Mouse (Mus musculus): ENCODE measurements around the gene Caml.

Gene Caml

DNA sequence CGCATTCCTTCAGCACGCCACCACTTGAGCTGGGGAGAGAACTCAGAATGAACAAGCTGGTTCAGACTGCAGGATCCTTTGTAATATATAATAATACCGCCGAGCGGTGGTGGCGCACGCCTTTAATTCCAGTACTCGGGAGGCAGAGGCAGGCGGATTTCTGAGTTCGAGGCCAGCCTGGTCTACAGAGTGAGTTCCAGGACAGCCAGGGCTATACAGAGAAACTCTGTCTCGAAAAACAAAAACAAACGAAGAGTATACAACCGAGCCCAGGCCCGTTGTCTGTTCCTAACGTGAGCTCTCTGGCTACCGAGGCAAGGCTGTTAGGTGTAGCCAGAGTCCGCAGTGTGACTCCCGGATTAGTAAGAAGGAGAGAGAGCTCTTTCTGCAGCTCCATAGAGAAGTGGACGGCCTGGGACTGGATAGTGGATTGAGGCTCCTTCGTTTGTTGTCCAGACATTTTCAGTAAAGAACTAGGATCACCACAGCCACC is 603 bp upstream of the Caml start:
- DNase-seq: peak; percentile 87

DNA sequence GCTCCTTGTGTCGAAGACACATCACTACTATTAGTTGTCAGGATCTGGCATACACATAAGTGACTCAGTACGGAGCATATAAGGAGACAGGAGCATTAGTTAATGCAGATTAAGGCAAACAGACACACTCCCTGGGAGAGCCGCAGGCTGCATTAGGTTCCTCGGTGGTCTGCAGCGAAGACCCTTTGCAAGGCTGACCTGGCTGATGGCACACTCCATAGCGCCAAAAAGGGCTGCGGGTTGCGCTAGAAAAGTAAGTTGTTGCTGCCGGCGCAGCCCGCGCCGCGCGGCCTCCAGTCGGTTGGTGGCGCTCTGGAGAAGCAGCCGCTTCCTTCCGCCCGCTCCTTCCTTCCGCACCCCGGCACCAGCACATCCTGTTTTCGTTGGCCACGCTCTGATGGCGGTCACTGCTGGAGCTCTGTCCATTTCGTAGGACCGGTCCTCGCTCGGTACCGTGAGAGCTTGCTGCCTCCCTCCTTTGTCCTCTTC is 11.9 kb downstream of the Caml start, which contains the start of gene Ddx46:
Gene Ddx46, plus strand, starts transcription at position 389 of the 489 bp plus-strand sequence.
- DNase-seq: peak; percentile 98

DNA sequence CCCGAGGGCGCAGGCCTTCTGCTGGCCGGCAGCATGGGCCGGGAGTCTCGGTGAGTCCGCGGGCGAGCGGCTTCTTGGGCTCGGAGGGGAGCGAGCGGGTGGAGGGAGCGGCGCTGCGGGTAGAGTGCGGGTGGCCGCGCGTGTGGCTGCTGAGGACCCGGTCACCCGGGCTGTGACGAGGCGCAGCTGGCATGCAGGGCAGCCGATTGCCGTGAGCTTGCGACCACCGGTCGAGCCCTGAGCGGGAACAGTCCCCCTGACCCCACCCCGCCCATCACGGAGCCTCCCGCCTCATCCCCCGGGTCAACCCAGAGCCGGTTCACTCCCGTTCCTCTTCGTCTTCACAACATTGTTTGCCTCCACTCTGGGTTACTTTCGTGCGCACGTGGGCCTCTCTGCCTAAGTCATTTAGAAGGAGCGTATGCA is 12.4 kb downstream of the Caml start:
- no peak for DNase-seq

DNA sequence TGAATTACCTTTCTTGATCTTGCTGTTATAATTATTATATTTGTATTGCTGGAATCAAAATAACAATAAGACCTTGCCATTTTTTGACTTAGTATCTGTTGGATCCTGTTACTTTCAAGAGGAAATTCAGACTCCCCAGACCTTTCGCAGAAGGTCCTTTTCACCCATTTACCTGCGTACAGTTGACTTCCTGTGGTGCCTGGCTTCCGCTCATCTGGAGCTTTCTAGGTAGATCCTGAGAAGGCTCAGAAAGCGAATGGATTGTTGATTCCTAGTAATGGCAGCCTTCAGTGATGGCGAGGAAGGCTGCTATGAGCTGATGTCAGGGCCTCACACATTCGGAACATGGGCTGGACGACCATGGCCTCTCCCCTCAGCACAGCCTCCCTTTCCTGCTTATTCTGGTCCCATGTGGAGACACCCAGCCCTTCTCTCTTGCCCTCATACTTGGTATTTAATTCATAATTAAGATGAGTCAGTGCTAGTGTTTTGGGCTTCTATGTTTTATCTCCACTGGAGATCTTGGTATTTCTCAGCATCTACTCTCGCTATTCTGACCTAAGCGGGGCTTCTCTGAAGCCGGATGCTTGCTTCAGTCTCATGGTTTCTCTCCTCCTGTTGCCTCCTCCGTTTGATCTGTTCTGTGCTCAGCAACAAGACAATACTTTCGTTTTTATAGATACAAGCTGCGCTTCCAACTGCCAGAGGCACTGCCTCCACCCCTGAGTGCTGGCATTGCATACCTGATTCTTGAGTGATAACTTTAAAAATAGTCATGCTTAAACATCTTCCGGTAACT is 13.6 kb downstream of the Caml start:
- DNase-seq: no peak

DNA sequence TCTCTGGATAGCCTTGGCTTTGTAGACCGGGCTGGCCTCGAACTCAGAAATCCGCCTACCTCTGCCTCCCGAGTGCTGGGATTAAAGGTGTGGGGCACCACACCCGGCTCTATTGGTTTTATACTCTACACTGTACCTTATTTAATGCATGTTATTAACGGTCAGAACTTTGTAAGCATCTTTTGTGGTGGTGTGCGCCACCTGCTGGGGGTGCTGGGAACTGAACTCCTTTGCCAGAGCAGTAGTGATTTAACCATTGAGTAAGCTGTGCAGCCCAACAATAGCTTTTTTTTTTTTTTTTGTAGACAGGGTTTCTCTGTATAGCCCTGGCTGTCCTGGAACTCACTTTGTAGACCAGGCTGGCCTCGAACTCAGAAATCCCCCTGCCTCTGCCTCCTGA is 17.7 kb downstream of the Caml start:
- DNase-seq: peak; percentile 93

DNA sequence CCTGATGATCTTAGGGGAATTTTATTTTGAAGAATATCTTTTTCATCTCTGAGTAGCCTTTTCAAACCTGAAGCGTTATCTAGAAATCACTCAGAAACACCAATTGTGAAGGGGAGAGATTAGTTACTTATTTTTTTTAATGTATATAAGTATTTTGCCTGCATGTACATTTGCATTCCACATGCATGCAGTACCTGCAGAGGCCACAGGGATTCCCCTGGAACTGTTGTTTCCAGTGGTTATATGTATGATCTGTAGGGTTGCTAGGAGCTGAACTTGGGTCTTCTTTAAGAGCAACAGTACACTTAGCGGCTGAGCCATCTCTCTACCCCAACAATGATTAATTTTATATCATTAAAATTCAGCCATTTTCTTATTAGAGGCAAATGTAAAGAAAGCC is 21.7 kb downstream of the Caml start:
- DNase-seq: no peak

DNA sequence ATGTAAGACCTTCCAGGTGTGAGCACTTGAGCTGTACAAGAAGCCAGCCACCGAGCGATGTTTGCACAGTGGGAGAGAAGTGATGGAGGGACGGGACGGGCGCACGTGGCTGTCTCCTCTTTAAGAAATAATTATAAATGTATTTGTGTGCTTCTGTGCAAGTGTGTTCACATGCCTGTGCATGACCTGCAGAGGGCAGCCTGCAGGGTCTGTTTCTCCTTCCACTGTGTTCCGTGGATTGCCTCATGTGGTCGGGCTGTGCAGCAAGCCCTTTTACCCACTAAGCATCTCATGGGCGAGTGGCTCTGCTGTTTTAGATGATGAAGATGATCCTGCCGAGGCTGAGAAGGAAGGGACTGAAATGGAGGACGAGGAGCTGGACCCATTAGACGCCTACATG is 27.3 kb downstream of the Caml start:
- DNase-seq: no peak

DNA sequence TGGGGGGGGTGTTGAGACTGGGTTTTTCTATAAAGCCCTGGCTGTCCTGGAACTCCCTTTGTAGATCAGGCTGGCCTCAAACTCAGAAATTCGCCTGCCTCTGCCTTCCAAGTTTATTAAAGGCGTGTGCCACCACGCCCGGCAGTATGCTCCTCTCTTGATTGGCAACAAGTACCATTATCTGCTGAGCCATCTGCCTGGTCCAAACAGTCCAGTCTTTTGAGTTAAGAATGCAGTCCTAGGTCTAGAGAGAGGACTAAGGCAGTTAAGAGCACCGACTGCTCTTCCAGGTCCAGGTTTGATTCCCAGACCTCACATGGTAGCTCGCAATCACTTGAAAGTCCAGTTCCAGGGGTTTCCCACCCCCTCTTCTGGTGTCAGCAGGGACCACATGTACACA is 28.2 kb downstream of the Caml start:
- no peak for DNase-seq

DNA sequence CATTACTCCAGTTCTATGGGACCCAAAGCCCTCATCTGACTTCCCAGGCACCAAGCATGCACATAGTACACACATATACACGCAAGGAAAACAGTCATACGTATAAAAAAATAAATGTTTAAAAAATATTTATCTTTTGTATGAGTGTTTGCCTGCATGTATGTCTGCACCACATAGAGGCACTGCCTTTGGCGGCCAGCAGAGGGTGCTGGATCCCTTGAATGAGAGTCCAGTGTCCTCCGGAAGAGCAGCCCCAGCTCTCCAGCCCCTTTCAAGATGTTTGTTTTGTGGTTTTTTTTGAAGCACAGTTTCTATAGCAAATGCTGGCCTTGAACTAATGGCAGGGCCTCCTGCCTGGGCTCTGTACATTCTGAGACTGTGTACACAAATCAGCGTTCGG is 45.7 kb downstream of the Caml start:
- DNase-seq: no peak

DNA sequence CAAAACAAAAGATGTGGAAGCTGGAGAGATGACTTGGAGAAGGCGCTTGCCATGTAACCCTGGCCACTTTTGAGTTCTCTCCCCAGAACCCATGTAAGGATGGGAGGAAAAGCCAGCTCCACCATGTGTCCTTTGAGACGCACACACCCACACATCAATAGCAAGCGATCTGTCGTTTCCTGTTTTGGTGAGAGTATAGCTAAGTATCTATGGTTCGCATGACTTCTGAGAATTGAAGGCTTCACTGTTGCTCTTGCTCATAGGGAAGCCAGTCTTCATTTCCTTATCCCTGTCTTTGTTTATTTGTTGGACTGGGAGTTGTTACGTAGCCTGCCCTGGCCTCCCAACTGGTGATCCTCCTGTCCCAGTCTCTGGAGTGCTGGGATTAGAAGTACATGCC is 49.9 kb downstream of the Caml start:
- DNase-seq: no peak

DNA sequence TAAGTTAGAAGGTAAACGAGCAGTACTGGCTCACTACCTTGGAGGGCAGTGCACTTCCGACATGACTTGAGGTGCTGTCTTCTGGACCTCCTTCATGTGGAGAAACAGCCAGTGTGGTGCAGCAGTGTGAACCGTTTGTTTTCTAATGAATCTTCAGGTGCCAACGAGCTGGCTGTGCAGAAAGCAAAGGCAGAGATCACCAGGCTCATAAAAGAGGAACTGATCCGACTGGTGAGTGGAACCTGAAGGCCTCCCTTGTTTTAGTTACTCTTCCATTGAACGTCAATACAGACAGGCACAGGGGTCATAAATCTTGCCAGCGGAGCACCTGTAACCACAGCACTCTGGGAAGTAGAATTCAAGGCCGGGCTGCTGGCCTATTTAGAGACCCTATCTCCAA is 54.6 kb downstream of the Caml start:
- no peak for DNase-seq
